Mouse (Mus musculus) frontal cortex, postnatal 36 days (tissue): ENCODE measurements around the gene Shroom2.
"Not testable (repeated sequence)": the region's sequence is repeated elsewhere in the genome, so short reads cannot be mapped to it uniquely, and the experiment has no call there.

Experiments
- DNase-seq, 2 experiments: peaks; one replicate each; pipeline ENCODE4 v3.0.0; 2022; ENCODE audit warnings: low spot score in 2 of 2

The Shroom2 gene

GRCm38 (mm10) chrX:152768891-152769599, at the start of gene Shroom2:
Gene Shroom2 (minus strand): TSS chrX:152769465.
- DNase-seq: no peak

GRCm38 (mm10) chrX:152818996-152819395, 49.7 kb upstream of the Shroom2 start:
- peak in 1 of 2 experiments; percentile 4 for DNase-seq

GRCm38 (mm10) chrX:152813339-152813738, 44.1 kb upstream of the Shroom2 start:
- DNase-seq: no peak

DNA sequence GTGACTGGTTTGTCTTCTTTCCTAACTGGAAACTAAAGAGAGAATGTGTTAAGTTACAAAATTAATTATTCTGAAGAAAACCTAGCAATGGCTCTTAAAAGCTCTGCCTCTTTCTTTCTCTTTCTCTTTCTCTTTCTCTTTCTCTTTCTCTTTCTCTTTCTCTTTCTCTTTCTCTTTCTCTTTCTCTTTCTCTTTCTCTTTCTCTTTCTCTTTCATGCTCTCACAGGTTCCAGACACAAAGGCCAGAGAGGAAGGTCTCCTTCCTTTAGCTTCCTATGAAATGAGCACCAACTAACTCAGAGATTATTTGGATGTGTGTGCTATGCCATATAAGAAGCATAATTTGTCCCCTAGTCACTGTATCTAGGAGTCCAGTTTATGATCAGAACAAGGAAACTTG, 36.1 kb upstream of the Shroom2 start:
- DNase-seq: no peak

DNA sequence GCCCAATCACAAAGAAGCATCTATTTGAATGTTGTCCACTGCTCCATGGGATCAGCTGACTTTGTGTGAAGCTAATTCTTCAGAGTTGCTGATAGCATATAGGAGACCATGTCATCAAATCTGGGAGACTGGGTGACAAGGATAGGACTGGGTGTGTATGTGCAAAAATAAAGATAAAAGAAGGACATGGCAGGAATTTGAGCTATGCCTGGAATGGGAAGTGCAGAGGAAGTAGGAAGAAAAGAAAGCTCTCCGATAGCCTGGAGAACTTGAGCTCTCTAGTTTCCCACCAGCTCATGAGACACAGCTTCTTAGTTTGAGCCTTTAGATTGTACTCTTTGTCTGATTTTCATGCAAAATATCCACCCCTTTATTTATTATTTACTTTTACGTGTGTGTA, 19.3 kb upstream of the Shroom2 start:
- no peak for DNase-seq

GRCm38 (mm10) chrX:152788129-152788528, 18.9 kb upstream of the Shroom2 start:
- DNase-seq: no peak

GRCm38 (mm10) chrX:152781720-152782403, 12.6 kb upstream of the Shroom2 start, which contains the start of gene Gpr143:
Gene Gpr143 (plus strand): TSS chrX:152781921.
- peak in 1 of 2 experiments; percentile 4 for DNase-seq

- DNase-seq: peak in 1 of 2 experiments; percentile 3
These were observed 414 bp upstream of the Shroom2 start for GRCm38 (mm10) chrX:152769600-152770157.

DNA sequence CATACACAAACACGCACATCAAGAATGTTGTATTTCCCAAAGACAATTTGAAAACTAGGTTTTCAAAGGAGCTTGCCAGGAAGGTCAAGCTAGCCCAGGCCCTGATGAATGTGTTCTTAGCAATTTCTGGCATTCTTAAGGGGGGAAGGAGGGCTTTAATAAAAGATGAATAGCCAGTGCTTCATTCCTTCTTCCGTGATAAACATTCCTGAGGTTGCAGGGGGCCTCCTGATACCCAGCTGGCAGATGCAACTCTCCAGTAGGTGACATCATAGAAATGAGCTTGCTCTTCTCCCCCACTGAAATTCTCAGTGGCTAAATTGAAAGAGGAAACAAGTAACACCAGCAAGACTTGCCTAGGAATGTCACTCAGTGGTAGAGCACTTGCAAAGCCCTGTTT, 5.1 kb downstream of the Shroom2 start:
- no peak for DNase-seq

DNA sequence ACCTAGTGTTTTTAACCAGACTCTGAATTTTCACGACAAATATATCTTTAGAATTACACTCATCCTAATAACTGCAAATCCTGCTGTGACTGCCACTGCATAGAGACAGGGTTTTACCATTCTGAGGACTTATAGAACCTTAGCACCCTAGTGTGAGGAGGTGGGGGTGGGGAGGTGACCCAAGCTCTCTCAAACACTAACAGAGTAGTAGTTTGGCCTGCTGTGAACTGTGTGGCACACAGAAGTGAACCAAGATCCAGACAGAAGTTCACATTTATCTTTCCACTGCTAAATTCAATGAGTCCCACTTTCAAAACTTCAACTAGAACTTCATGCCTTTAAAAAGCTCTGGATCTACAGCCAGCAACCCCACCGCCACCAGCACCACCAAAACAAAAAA, 6.4 kb downstream of the Shroom2 start:
- DNase-seq: no peak

- DNase-seq: no peak
These were observed 6.8 kb downstream of the Shroom2 start for GRCm38 (mm10) chrX:152762437-152762836.

DNA sequence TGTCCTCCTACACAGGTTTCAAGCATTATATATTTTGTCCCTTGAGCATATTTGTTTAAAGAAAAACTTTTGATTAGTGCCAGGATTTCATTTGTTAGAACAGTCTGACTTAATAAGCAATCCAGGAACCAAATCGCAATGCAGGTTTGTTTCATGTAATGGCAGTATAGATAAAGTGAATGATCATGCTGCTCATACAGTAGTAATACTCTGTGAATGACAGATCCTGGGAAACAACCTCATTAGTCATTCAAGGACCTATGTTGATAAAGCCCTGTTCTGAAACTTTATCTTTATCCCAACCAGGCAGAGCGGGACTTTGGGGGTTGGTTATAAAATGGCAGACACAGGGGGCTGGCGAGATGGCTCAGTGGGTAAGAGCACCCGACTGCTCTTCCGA, 13.0 kb downstream of the Shroom2 start:
- DNase-seq: no peak

- DNase-seq: no peak
These were observed 13.4 kb downstream of the Shroom2 start for GRCm38 (mm10) chrX:152755819-152756218.

- DNase-seq: no peak
These were observed 23.3 kb downstream of the Shroom2 start for GRCm38 (mm10) chrX:152745925-152746324.

- DNase-seq: no peak
These were observed 25.6 kb downstream of the Shroom2 start for GRCm38 (mm10) chrX:152743642-152744041.

GRCm38 (mm10) chrX:152738759-152739368, 30.4 kb downstream of the Shroom2 start:
- DNase-seq: no peak

DNA sequence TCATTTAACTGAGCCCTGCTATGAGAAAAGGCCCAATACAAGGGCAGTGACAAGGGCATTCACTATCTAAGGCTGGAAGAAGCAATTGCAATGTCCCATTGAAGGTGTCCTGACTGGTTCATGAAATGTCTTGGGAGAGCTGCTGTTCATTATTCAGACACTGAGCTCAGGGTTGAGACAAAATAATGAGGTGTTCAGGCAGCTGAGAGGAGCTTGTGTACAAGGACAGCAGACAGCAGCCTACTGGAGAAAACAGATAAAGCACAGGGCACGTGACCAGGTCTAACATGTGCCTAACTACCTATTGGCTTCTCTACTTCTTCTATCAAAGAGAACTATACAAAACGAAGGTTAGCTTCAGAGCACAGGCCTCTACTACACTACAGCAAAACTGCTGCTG, 31.1 kb downstream of the Shroom2 start:
- DNase-seq: no peak

- no peak for DNase-seq
These were observed 34.0 kb downstream of the Shroom2 start for GRCm38 (mm10) chrX:152735283-152735682.

GRCm38 (mm10) chrX:152716693-152717092, 52.6 kb downstream of the Shroom2 start:
- DNase-seq: no peak

GRCm38 (mm10) chrX:152710715-152711114, 58.5 kb downstream of the Shroom2 start:
- DNase-seq: not testable (repeated sequence)

- DNase-seq: no peak
These were observed 60.9 kb downstream of the Shroom2 start for GRCm38 (mm10) chrX:152708359-152708758.

DNA sequence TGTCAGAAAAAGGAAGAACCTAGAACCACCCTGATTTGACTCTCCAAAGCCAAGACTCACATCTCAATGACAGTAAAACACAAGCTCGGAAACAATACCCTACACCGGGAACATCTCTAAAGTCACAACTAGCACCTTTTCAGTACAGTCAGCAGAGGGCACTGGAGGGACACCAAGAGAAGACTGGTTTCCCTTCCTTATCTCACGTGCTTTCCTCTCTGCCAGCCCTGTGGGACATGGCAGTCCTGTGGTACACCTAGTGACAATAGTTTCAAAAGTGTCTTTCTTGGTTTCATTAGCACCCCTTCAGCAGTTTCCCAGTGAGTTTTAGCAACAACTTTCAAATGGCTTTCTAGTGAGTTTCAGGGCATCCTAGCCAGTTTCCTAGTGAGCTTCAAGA, 63.9 kb downstream of the Shroom2 start:
- peak; percentile 9 to 27 for DNase-seq
